Mouse (Mus musculus) G1E (cell line): ENCODE data around the gene Agbl4. TPM values are rescaled to one million over a fixed set of nuclear protein-coding genes. Genes with fewer than 3 reads are reported as not detected.

Experiments
- ATAC-seq: 2 replicates; pipeline ENCODE4 v1.8.0; 2016; ENCODE audit warnings: mild to moderate bottlenecking; ENCODE audit not compliant: insufficient number of reproducible peaks, poor library complexity, low FRiP score, severe bottlenecking; ENCODE audit errors: extremely low read depth
- DNase-seq: peaks from one replicate; pipeline ENCODE4 v3.0.0; 2012; ENCODE audit warnings: low spot score
- H3K27me3 ChIP-seq: 2 replicates; pipeline ENCODE4 v1.6.1; 2012; ENCODE audit warnings: mild to moderate bottlenecking, low read length, inconsistent platforms; ENCODE audit not compliant: insufficient read depth
- H3K36me3 ChIP-seq: replicated peaks from 2 replicates; pipeline ENCODE3; 2012; ENCODE audit warnings: mild to moderate bottlenecking, inconsistent platforms
- H3K4me1 ChIP-seq: 2 replicates; pipeline ENCODE4 v1.6.1; 2012; ENCODE audit warnings: low read depth, low read length, inconsistent platforms, mixed read lengths; ENCODE audit not compliant: insufficient read depth
- H3K4me3 ChIP-seq: 2 replicates; pipeline ENCODE4 v1.5.1; 2012; ENCODE audit warnings: low read depth, mild to moderate bottlenecking, inconsistent platforms, low read length, moderate library complexity, mixed read lengths
- H3K9me3 ChIP-seq: replicated peaks from 2 replicates; pipeline ENCODE4 v1.6.1; 2012; ENCODE audit warnings: inconsistent platforms
- CTCF ChIP-seq: IDR thresholded peaks from 2 replicates; pipeline ENCODE4 v1.5.1; 2012; ENCODE audit warnings: low read depth, low read length, inconsistent platforms, mixed read lengths
- GATA1 ChIP-seq: IDR thresholded peaks from 2 replicates; pipeline ENCODE4 v1.6.1; 2012; ENCODE audit warnings: borderline replicate concordance, low read length, inconsistent platforms, mixed read lengths
- GATA2 ChIP-seq: IDR thresholded peaks from 2 replicates; pipeline ENCODE4 v1.6.1; 2012; ENCODE audit warnings: low read depth, low read length, inconsistent platforms, borderline replicate concordance
- POLR2AphosphoS5 ChIP-seq: IDR thresholded peaks from 2 replicates; pipeline ENCODE4 v1.6.1; 2012; ENCODE audit warnings: low read depth, low read length, inconsistent platforms; ENCODE audit not compliant: insufficient replicate concordance
- TAL1 ChIP-seq: conservative IDR thresholded peaks from 2 replicates; pipeline ENCODE4 v1.6.1; 2012; ENCODE audit warnings: low read depth, low read length, inconsistent platforms, mixed read lengths
- polyA plus RNA-seq: library from polyadenylated mRNA; stranded (reverse); fragments of >175 nt; gene quantifications from 2 replicates; pipeline ENCODE4 v1.2.3, GENCODE M21; 2012
- total RNA-seq, 2 experiments: library from RNA; stranded (forward) in 1 of 2; stranded (reverse) in 1 of 2; fragments of 200-1000 nt in 1 of 2; fragments of >200 nt in 1 of 2; fragmentation: Nextera tagmentation in 1 of 2; gene quantifications; 2 replicates each; pipeline ENCODE4 v1.2.3; 2014 to 2017

Gene Agbl4
- total and polyA plus RNA-seq, 3 experiments, result 0.55 TPM; not detected in 2

GRCm38 (mm10) chr4:111004719-111005479 is 607.4 kb downstream of the Agbl4 start:
- no peak for ATAC-seq
- Histone ChIP-seq H3K4me1 (no peaks in the 10 kb centered on the region), H3K9me3 (no peaks in the 10 kb centered on the region), H3K4me3 (no peak overlapping the region), H3K27me3 (no peaks in the 10 kb centered on the region), H3K36me3 (no peaks in the 10 kb centered on the region)
- TF ChIP-seq POLR2AphosphoS5, result no peak
- no peak for TF ChIP-seq CTCF
- TF ChIP-seq TAL1, result no peak
- TF ChIP-seq GATA1, result no peak
- no peak for TF ChIP-seq GATA2
- DNase-seq, result no peak

GRCm38 (mm10) chr4:111019376-111019775 is 621.9 kb downstream of the Agbl4 start:
- Histone ChIP-seq H3K27me3 (no peaks in the 10 kb centered on the region), H3K36me3 (no peaks in the 10 kb centered on the region), H3K4me1 (no peaks in the 10 kb centered on the region), H3K9me3 (peaks cover 4% of the 10 kb centered on the region; the same call in 1 of the 2 replicates), H3K4me3 (no peak overlapping the region)
- no peak for TF ChIP-seq CTCF
- DNase-seq (no peak), ATAC-seq (no peak)

- no peak for TF ChIP-seq CTCF
- no peak for TF ChIP-seq GATA2
- no peak for TF ChIP-seq POLR2AphosphoS5
- no peak for TF ChIP-seq TAL1
- no peak for TF ChIP-seq GATA1
- no peak for DNase-seq
- no peak for ATAC-seq
- H3K4me3 ChIP-seq, result no peak overlapping the region
- no peaks in the 10 kb centered on the region for H3K4me1 ChIP-seq
- no peaks in the 10 kb centered on the region for H3K27me3 ChIP-seq
- no peaks in the 10 kb centered on the region for H3K36me3 ChIP-seq
- H3K9me3 ChIP-seq, result no peaks in the 10 kb centered on the region
Observed at GRCm38 (mm10) chr4:111067330-111067729, 669.9 kb downstream of the Agbl4 start.

- TF ChIP-seq TAL1, result no peak
- no peak for TF ChIP-seq POLR2AphosphoS5
- no peak for TF ChIP-seq GATA1
- no peak for TF ChIP-seq GATA2
- no peak for TF ChIP-seq CTCF
- ATAC-seq (no peak), DNase-seq (no peak)
- Histone ChIP-seq H3K36me3 (no peaks in the 10 kb centered on the region), H3K4me1 (no peaks in the 10 kb centered on the region), H3K27me3 (no peaks in the 10 kb centered on the region), H3K9me3 (peaks cover 13% of the 10 kb centered on the region), H3K4me3 (no peak overlapping the region)
Observed at GRCm38 (mm10) chr4:111073738-111074497, 676.5 kb downstream of the Agbl4 start.

DNA sequence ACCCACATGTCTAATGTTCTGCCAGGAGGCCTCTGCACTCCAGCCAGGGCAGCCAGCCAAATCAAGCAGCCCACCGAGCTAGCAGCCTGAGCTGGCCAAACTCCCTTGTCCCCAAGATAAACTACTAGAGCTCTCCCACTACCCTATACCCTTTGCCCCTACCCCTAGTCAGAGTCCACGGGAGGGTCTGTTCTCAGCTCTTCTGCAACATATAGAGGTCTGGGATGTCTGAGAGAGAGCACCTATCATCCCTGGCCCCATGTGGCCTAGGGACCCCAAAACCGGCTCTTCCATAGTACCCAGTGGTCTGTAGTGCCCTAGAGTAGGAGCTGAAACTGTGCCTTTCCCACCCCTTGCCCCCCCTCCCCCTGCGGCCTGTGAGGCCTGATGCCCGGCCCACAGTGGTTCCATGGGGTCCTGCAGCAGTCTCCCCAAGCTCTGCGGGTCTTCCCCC is 677.3 kb downstream of the Agbl4 start:
- no peaks in the 10 kb centered on the region for H3K4me1 ChIP-seq

GRCm38 (mm10) chr4:111077810-111078209 is 680.3 kb downstream of the Agbl4 start:
- Histone ChIP-seq H3K27me3 (no peaks in the 10 kb centered on the region), H3K36me3 (no peaks in the 10 kb centered on the region), H3K9me3 (peaks cover 13% of the 10 kb centered on the region), H3K4me3 (no peak overlapping the region), H3K4me1 (no peaks in the 10 kb centered on the region)
- TF ChIP-seq GATA1 (no peak), GATA2 (no peak), TAL1 (no peak), CTCF (no peak), POLR2AphosphoS5 (no peak)
- ATAC-seq (no peak), DNase-seq (no peak)

More for the DNA sequence above, 677.3 kb downstream of the Agbl4 start:
- Histone ChIP-seq H3K9me3 (peaks cover 13% of the 10 kb centered on the region), H3K36me3 (no peaks in the 10 kb centered on the region), H3K27me3 (no peaks in the 10 kb centered on the region), H3K4me3 (no peak overlapping the region)
- DNase-seq (no peak), ATAC-seq (no peak)
- TF ChIP-seq POLR2AphosphoS5 (no peak), TAL1 (no peak), GATA2 (no peak), GATA1 (no peak), CTCF (no peak)
